Mouse (Mus musculus) thymus, postnatal 25 days (tissue): ENCODE measurements around the gene Cfap45.

Experiments used
- DNase-seq: peaks from one replicate; pipeline ENCODE4 v3.0.0; 2022

Gene Cfap45

GRCm38 (mm10) chr1:172519644-172520043, 957 bp upstream of the Cfap45 start:
- DNase-seq, result no peak

GRCm38 (mm10) chr1:172522524-172522923, 1.9 kb downstream of the Cfap45 start:
- DNase-seq, result no peak

GRCm38 (mm10) chr1:172523699-172524101, 3.1 kb downstream of the Cfap45 start:
- no peak for DNase-seq

GRCm38 (mm10) chr1:172525027-172525764, 4.6 kb downstream of the Cfap45 start:
- DNase-seq, result no peak

GRCm38 (mm10) chr1:172525971-172526370, 5.4 kb downstream of the Cfap45 start:
- no peak for DNase-seq

GRCm38 (mm10) chr1:172526380-172527081, 5.9 kb downstream of the Cfap45 start:
- no peak for DNase-seq

- DNase-seq, result no peak
Measured at GRCm38 (mm10) chr1:172527431-172527830, 6.8 kb downstream of the Cfap45 start.

- DNase-seq, result peak; percentile 90
Measured at GRCm38 (mm10) chr1:172528701-172529100, 8.1 kb downstream of the Cfap45 start.

GRCm38 (mm10) chr1:172530544-172531220, 10.1 kb downstream of the Cfap45 start:
- no peak for DNase-seq

- no peak for DNase-seq
Measured at GRCm38 (mm10) chr1:172532551-172532950, 11.9 kb downstream of the Cfap45 start.

- DNase-seq, result no peak
Measured at GRCm38 (mm10) chr1:172535116-172535515, 14.5 kb downstream of the Cfap45 start.

GRCm38 (mm10) chr1:172539827-172540226, 19.2 kb downstream of the Cfap45 start:
- no peak for DNase-seq

GRCm38 (mm10) chr1:172540283-172540820, 19.8 kb downstream of the Cfap45 start:
- DNase-seq, result no peak

- no peak for DNase-seq
Measured at GRCm38 (mm10) chr1:172546062-172546461, 25.5 kb downstream of the Cfap45 start.

- DNase-seq, result peak; percentile 56
Measured at GRCm38 (mm10) chr1:172548501-172548900, 27.9 kb downstream of the Cfap45 start.

- no peak for DNase-seq
Measured at GRCm38 (mm10) chr1:172549314-172549713, 28.7 kb downstream of the Cfap45 start.

- no peak for DNase-seq
Measured at GRCm38 (mm10) chr1:172549717-172550116, 29.1 kb downstream of the Cfap45 start.

GRCm38 (mm10) chr1:172550551-172550951, 29.9 kb downstream of the Cfap45 start:
- DNase-seq, result peak; percentile 41

GRCm38 (mm10) chr1:172551009-172551408, 30.4 kb downstream of the Cfap45 start:
- DNase-seq, result no peak

- no peak for DNase-seq
Measured at GRCm38 (mm10) chr1:172552623-172553022, 32.0 kb downstream of the Cfap45 start.

- DNase-seq, result no peak
Measured at GRCm38 (mm10) chr1:172555638-172556037, 35.0 kb downstream of the Cfap45 start, which contains the start of gene Vsig8. TSS of gene Vsig8 (plus strand) at chr1:172555938.

- peak; percentile 65 for DNase-seq
Measured at GRCm38 (mm10) chr1:172562641-172563464, 42.3 kb downstream of the Cfap45 start.

- no peak for DNase-seq
Measured at GRCm38 (mm10) chr1:172563465-172563828, 42.8 kb downstream of the Cfap45 start.
